ENCODE assay signal across 26 mouse cellular contexts in genomic region chr8:9124503-9124902, GRCm38 (mm10).
"Had no signal": no experiment of that assay in that cellular context is flagged by ENCODE, and none has a peak within 500 bp of the region (broad histone marks: within the 10 kb centered on the region; RNA-seq: fewer than 3 reads in every experiment).

No protein-coding gene starts in this region.

- H3K9ac ChIP-seq: heart, embryonic 12.5 days; hindbrain, embryonic 12.5 days; hindbrain, embryonic 14.5 days; intestine, embryonic 15.5 days; limb, embryonic 13.5 days; limb, embryonic 15.5 days; liver, embryonic 12.5 days; liver, embryonic 14.5 days had no signal

- H3K4me1 ChIP-seq: heart, embryonic 10.5 days; heart, embryonic 12.5 days; hindbrain, embryonic 10.5 days; hindbrain, embryonic 12.5 days; intestine, embryonic 15.5 days; limb, embryonic 13.5 days; limb, embryonic 15.5 days; liver, embryonic 12.5 days had no signal

- H3K4me3 ChIP-seq: gastrocnemius, adult 2 months; heart, embryonic 10.5 days; heart, embryonic 12.5 days; hindbrain, embryonic 10.5 days; hindbrain, embryonic 12.5 days; intestine, embryonic 15.5 days; limb, embryonic 13.5 days; limb, embryonic 15.5 days; liver, embryonic 12.5 days had no signal

- H3K27ac ChIP-seq: gastrocnemius, adult 2 months; heart, embryonic 10.5 days; hindbrain, embryonic 10.5 days; hindbrain, embryonic 12.5 days; hindbrain, embryonic 14.5 days; intestine, embryonic 15.5 days; limb, embryonic 13.5 days; limb, embryonic 15.5 days; liver, embryonic 12.5 days; liver, embryonic 14.5 days had no signal

- H3K27me3 ChIP-seq: heart, embryonic 12.5 days; hindbrain, embryonic 12.5 days; intestine, embryonic 15.5 days; limb, embryonic 13.5 days; limb, embryonic 15.5 days; liver, embryonic 12.5 days had no signal

- ATAC-seq: hindbrain, embryonic 16.5 days; inflammation-experienced regulatory T-cells, adult 6 months; intestine, embryonic 15.5 days; intestine, postnatal 0 days; liver, embryonic 12.5 days had no signal

- H3K9me3 ChIP-seq: heart, embryonic 10.5 days; heart, embryonic 12.5 days; intestine, embryonic 15.5 days; limb, embryonic 13.5 days; limb, embryonic 15.5 days; liver, embryonic 12.5 days had no signal

- H3K4me2 ChIP-seq: heart, embryonic 12.5 days; hindbrain, embryonic 12.5 days; hindbrain, embryonic 14.5 days; intestine, embryonic 15.5 days; limb, embryonic 13.5 days; limb, embryonic 15.5 days; liver, embryonic 12.5 days had no signal

- H3K36me3 ChIP-seq: heart, embryonic 10.5 days; heart, embryonic 12.5 days; hindbrain, embryonic 10.5 days; hindbrain, embryonic 12.5 days; intestine, embryonic 15.5 days; limb, embryonic 13.5 days; limb, embryonic 15.5 days; liver, embryonic 12.5 days had no signal

- DNase-seq: gastrocnemius, adult 2 months; gastrocnemius, postnatal 10 days; gastrocnemius, postnatal 25 days; heart, adult 18-20 months; heart, postnatal 10 days; heart, postnatal 4 days; kidney, adult 18-20 months; kidney, adult 8-10 months; kidney, postnatal 10 days; kidney, postnatal 36 days; layer of hippocampus, adult 9-11 months; layer of hippocampus, postnatal 36 days; left cerebral cortex, postnatal 4 days had no signal
